Mouse (Mus musculus) layer of hippocampus, postnatal 25 days (tissue): ENCODE data around the gene Kctd8. TPM values are rescaled to one million over a fixed set of nuclear protein-coding genes. Genes with fewer than 3 reads are reported as not detected.

Source experiments
- DNase-seq, 2 experiments: peaks; one replicate each; pipeline ENCODE4 v3.0.0; 2022; ENCODE audit warnings: mixed read lengths in 2 of 2, low spot score in 1 of 2; ENCODE audit errors: extremely low spot score in 1 of 2
- microRNA-seq, 2 experiments: library from miRNA; unstranded; fragments of <30 nt; microRNA quantifications; one replicate each; pipeline ENCODE4 v1.2.0; 2021
- total RNA-seq, 2 experiments: library from RNA; stranded (reverse); gene quantifications; 2 replicates each; pipeline ENCODE4 v1.2.3; 2021

Gene Kctd8
- total RNA-seq, 2 experiments from 2014 or later, result 6.0 TPM

DNA sequence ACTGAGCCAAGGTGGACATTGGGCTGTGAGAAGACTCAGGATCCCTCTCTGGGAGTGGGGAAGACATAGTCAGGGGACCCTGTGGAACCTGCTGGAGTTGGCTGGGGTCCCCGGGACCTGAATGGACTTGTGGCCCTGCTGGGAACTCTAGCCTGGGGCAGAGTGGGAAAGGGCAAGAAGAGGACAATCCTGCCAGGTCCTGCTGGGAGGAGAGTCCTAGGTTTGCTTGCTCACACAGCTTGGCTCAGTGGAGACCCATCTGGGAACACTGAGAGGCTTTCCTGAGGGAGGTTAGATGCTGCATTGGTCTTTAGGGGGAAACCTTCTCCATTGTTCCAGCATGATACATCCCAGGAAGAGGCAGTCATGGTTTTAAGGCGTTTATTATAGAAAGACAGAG lies 133.8 kb downstream of the Kctd8 start:
- no peak for DNase-seq

DNA sequence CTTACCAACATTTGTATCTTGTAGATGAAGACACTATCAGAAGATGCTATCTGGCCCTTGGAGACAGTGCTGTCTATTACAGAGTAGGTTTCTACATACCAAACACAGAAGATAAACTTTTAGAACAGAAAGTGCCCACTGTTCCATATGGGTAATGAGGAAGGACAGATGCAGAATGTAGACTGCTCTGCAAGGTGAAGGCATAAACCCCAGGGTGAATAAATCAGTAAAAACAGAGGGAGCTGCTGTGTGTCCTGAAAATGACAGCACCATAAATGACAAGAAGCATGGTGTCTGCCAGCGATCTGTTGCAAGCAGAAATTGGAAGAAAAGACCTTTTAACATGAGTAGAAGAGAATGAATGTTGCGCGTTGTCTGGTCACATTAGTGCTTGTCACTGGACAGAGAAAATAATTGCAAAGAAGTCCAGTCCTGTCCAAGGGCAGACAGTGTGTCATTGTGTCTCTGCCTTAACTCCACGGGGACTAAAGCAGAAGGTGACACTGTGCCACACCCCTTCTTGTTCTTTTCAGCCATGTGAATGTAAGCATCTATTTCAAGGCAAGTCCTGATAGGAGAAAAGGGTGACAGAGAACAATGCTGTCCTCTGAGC lies 181.5 kb downstream of the Kctd8 start:
- DNase-seq, result no peak

DNA sequence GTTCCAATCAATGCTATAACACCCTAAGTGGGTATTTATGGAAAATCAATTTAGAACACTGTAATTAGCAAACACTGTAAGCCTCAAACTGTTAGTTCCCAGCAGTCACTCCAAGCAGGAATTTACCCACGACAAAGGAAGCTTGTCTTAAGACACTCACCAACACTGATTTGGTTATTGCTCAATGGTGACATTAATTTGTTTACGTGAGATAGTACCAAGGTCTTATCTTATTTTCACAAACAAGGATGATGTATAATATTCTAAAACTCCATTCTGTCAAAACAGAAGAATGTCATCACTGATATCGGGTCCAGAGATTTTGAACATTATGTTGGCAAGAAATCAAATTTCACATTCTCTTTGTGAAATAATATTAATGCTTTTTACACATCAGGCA lies 185.0 kb downstream of the Kctd8 start:
- no peak for DNase-seq

DNA sequence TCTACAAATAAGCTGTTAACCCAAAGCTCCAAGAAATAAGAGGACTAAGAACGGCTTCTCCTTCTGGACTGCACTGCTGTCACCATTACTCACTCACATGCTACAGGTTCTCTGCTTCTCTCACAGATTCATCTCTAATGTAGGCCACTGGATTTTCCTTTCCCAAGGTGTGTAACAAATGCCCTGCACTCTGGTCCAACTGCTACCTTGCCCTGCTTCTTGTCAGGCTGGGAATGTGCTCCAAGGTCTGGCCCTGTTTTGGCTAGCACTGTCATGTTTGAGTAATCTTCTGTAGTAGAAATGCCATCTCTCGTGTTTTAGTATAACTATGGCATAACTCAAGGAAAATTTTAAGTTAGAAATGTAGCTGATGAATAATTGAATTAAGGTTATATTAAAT lies 195.7 kb downstream of the Kctd8 start:
- no peak for DNase-seq

DNA sequence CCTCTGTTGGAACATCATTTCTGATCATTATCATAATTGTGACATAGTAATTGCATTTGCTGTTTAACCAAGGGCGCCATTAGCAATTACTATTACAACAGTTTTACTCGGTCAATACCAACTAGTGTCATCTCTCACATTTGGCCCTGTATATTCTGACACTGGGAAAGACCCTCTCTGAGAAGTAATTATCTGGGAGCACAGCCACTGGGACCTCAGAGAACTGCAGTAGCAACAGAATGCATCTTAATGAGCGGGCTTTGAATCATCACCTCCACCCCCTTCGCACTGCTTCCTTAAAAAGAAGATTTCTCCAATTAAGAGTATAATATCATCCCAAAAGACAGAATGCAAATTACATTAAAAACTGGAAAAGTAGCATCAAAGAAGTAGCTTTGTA lies 200.4 kb downstream of the Kctd8 start:
- no peak for DNase-seq

DNA sequence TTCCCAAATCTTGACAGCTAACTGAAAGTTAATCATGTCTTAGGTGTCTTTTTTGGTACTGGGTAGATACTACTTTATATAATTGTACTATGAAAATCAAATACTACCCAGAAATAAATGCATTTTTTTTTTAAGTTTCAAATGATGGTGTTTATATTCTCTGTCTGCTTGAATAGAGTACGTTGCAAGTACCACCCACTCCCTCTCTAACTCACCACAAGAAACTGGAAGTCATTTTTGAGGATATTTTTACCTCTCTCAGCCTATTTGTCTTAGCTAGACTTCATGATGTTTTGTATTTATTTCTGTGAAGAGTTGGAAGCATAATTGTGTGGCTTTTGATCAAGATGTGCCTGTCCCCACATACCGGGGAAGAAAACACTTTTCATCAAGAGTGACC lies 232.8 kb downstream of the Kctd8 start:
- DNase-seq, result no peak

DNA sequence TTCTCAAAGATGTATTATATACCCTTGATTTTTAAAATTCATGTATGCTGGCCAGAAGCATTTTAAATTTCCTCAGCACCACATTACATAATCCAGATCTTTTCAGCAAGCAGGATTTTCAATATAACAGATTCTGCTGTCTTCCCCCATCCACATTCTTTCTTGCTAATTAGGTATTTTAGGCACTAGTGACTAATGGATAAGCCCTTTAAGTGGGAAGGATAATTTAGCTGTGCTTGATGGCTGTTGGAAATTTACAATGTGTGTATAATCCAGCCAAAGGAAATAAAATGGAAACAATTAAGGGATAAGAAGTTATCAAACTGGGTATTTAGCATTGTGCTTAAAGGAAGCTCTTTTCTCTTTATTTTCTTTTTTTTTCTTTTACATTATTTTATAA lies 252.6 kb downstream of the Kctd8 start:
- DNase-seq, result no peak

Small RNAs within 50 kb of the gene (microRNA-seq; reads per million reads assigned to microRNA genes)
- 0 reads per million in 2 experiments for gene Gm24368

Other genes with a start within 250 kb of the Kctd8 start
- not detected for gene Yipf7, start 201.0 kb upstream of the Kctd8 start, total RNA-seq
- gene Guf1, start 215.2 kb upstream of the Kctd8 start, total RNA-seq, result 10 to 100 TPM; 22.0 to 27.4 TPM